Mouse (Mus musculus) kidney, adult 2 months (tissue): ENCODE data around the gene Fam76b.

Source experiments
- CTCF ChIP-seq: fragments of 200-500 bp; conservative IDR thresholded peaks from 2 replicates; pipeline ENCODE4 v1.5.1; 2011; ENCODE audit warnings: low read depth, mild to moderate bottlenecking, control low read depth, low read length, moderate library complexity, mixed read lengths; ENCODE audit not compliant: insufficient read depth, insufficient read length
- POLR2A ChIP-seq: fragments of 200-500 bp; IDR thresholded peaks from one replicate; pipeline ENCODE4 v1.6.1; 2011; ENCODE audit warnings: low read depth, low read length, control low read depth

GRCm38 (mm10) chr9:13825896-13826295 is 1.6 kb upstream of the Fam76b start:
- TF ChIP-seq POLR2A: no peak
- TF ChIP-seq CTCF: no peak
